Mouse (Mus musculus) G1E (cell line): ENCODE results near the gene Pcx. TPM values are rescaled to one million over a fixed set of nuclear protein-coding genes. Genes with fewer than 3 reads are reported as not detected.

Source experiments
- ATAC-seq: 2 replicates; pipeline ENCODE4 v1.8.0; 2016; ENCODE audit warnings: mild to moderate bottlenecking; ENCODE audit not compliant: insufficient number of reproducible peaks, poor library complexity, low FRiP score, severe bottlenecking; ENCODE audit errors: extremely low read depth
- DNase-seq: peaks from one replicate; pipeline ENCODE4 v3.0.0; 2012; ENCODE audit warnings: low spot score
- H3K27me3 ChIP-seq: 2 replicates; pipeline ENCODE4 v1.6.1; 2012; ENCODE audit warnings: mild to moderate bottlenecking, low read length, inconsistent platforms; ENCODE audit not compliant: insufficient read depth
- H3K36me3 ChIP-seq: replicated peaks from 2 replicates; pipeline ENCODE3; 2012; ENCODE audit warnings: mild to moderate bottlenecking, inconsistent platforms
- H3K4me1 ChIP-seq: 2 replicates; pipeline ENCODE4 v1.6.1; 2012; ENCODE audit warnings: low read depth, low read length, inconsistent platforms, mixed read lengths; ENCODE audit not compliant: insufficient read depth
- H3K4me3 ChIP-seq: 2 replicates; pipeline ENCODE4 v1.5.1; 2012; ENCODE audit warnings: low read depth, mild to moderate bottlenecking, inconsistent platforms, low read length, moderate library complexity, mixed read lengths
- H3K9me3 ChIP-seq: replicated peaks from 2 replicates; pipeline ENCODE4 v1.6.1; 2012; ENCODE audit warnings: inconsistent platforms
- CTCF ChIP-seq: IDR thresholded peaks from 2 replicates; pipeline ENCODE4 v1.5.1; 2012; ENCODE audit warnings: low read depth, low read length, inconsistent platforms, mixed read lengths
- GATA1 ChIP-seq: IDR thresholded peaks from 2 replicates; pipeline ENCODE4 v1.6.1; 2012; ENCODE audit warnings: borderline replicate concordance, low read length, inconsistent platforms, mixed read lengths
- GATA2 ChIP-seq: IDR thresholded peaks from 2 replicates; pipeline ENCODE4 v1.6.1; 2012; ENCODE audit warnings: low read depth, low read length, inconsistent platforms, borderline replicate concordance
- POLR2AphosphoS5 ChIP-seq: IDR thresholded peaks from 2 replicates; pipeline ENCODE4 v1.6.1; 2012; ENCODE audit warnings: low read depth, low read length, inconsistent platforms; ENCODE audit not compliant: insufficient replicate concordance
- TAL1 ChIP-seq: conservative IDR thresholded peaks from 2 replicates; pipeline ENCODE4 v1.6.1; 2012; ENCODE audit warnings: low read depth, low read length, inconsistent platforms, mixed read lengths
- polyA plus RNA-seq: library from polyadenylated mRNA; stranded (reverse); fragments of >175 nt; gene quantifications from 2 replicates; pipeline ENCODE4 v1.2.3, GENCODE M21; 2012
- total RNA-seq, 2 experiments: library from RNA; stranded (forward) in 1 of 2; stranded (reverse) in 1 of 2; fragments of 200-1000 nt in 1 of 2; fragments of >200 nt in 1 of 2; fragmentation: Nextera tagmentation in 1 of 2; gene quantifications; 2 replicates each; pipeline ENCODE4 v1.2.3; 2014 to 2017

Gene Pcx
- total RNA-seq (2014; fragmentation: Nextera tagmentation), result 2.4 and 26.3 TPM in 2 replicates
- total RNA-seq (2017), result 2.2 and 2.5 TPM in 2 replicates
- polyA plus RNA-seq, result 11.7 and 12.9 TPM in 2 replicates

DNA sequence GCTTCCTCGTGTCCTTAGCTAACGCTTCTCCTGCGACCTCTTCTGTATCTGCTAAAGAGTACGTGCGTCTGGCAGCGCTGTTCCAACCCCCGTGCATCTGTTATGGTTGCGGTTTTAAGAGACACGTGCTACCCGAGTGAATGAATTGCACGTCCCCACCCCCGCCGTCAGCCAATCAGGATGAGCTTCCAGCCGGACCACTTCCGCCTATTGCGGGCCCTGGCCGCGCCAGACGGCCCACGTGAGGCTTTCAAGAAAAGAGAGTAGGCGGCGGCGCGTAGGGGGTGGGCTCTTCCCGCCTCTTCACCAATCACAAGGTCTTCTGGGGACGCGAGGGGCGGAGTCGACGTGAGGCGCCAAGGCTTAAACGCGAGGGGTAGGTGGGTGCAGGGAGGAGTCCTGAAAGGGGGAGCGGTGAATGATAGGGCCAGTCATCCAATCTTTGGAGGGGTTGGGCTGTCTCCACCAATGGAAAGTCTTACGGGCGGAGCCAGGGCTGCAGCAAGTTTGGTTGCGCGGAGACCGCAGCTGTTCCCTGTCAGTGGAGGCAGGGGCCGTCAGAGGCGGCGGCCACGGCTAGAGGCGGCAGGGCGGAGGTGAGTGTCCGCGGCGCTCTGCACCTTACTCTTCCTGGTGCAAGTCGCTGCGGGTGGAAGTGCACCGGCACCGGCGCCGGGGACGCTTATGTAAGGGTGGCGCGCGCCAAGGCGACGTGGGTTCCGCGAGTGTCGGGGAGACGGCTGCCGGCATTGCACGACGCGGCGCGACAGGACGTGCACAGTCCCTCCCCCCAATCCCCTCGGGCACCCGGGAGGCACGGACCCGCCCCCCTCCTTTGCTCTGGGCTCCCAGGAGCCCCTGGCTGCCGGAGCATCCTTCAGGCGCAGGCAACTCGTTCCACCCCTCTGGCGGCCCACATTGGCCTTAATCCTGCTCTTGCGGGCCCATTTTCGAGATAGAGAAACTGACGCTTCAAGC, at the start of gene Pcx:
Pcx (plus strand) TSS at position 487 of the 978 bp plus-strand sequence.
- H3K4me1 ChIP-seq, result peaks cover 43% of the 10 kb centered on the region
- ATAC-seq (peak; percentile 95), DNase-seq (peak; percentile 99)
- no peaks in the 10 kb centered on the region for H3K9me3 ChIP-seq
- peaks cover 25% of the 10 kb centered on the region for H3K27me3 ChIP-seq
- TF ChIP-seq GATA2, result no peak
- TF ChIP-seq CTCF, result no peak
- TF ChIP-seq GATA1, result no peak
- TF ChIP-seq POLR2AphosphoS5, result no peak
- TF ChIP-seq TAL1, result no peak
- peak within 1 kb of the TSS; percentile 88 for H3K4me3 ChIP-seq
- no peaks in the 10 kb centered on the region for H3K36me3 ChIP-seq

DNA sequence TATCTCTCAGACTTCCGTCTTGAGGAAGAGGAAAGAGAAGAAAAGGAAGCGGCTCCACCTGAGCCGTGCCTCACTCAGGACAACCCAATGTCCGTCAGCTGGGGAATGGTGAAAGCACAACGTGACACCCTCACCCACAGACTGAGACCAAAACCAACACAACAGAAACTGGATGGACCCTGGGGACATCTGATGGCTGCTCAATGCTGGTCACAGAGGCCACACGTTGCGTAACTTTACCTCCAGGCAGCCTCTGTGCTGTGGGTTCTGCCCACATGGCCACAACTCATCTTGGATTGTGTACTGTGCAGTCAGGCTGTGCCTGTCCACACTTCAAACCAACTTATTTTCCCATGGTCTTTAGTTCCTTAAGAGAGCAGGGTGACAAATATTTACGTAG, 48.3 kb upstream of the Pcx start:
- no peak for ATAC-seq

DNA sequence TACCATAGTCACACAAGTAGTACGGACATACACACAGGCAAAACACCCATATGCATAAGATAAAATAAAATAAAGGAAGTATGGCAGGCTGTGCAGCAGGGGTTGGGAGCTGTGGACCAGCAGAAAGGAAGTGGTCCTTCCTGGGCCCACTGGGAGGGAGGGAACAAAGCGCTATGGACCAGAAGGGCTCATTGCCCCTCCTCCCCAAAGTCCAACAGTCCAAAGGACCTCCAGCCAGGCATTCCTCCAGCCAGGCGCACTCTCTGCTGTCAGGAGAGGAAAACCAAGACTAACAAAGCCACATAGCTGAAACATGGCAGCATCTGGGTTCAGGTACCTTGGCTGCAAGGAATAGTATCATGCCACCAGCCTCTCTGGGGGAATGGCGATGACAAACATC, 45.6 kb upstream of the Pcx start:
- no peak for DNase-seq
- peaks cover 4% of the 10 kb centered on the region; the same call in 1 of the 2 replicates for H3K4me1 ChIP-seq
- H3K9me3 ChIP-seq, result no peaks in the 10 kb centered on the region; the same call in 1 of the 2 replicates
- no peaks in the 10 kb centered on the region for H3K36me3 ChIP-seq
- ATAC-seq, result no peak
- H3K27me3 ChIP-seq, result peaks cover 26% of the 10 kb centered on the region
- no peak overlapping the region for H3K4me3 ChIP-seq
- no peak for TF ChIP-seq GATA2
- TF ChIP-seq CTCF, result no peak
- no peak for TF ChIP-seq POLR2AphosphoS5
- TF ChIP-seq TAL1, result no peak
- TF ChIP-seq GATA1, result no peak

More for the DNA sequence above, 48.3 kb upstream of the Pcx start:
- no peak for TF ChIP-seq GATA1
- TF ChIP-seq POLR2AphosphoS5, result no peak
- TF ChIP-seq CTCF, result no peak
- TF ChIP-seq GATA2, result no peak
- no peak for TF ChIP-seq TAL1
- H3K27me3 ChIP-seq, result peaks cover 19% of the 10 kb centered on the region
- H3K4me1 ChIP-seq, result peaks cover 4% of the 10 kb centered on the region; the same call in 1 of the 2 replicates
- no peak for DNase-seq
- no peaks in the 10 kb centered on the region for H3K36me3 ChIP-seq
- no peak overlapping the region for H3K4me3 ChIP-seq
- no peaks in the 10 kb centered on the region; the same call in 1 of the 2 replicates for H3K9me3 ChIP-seq

DNA sequence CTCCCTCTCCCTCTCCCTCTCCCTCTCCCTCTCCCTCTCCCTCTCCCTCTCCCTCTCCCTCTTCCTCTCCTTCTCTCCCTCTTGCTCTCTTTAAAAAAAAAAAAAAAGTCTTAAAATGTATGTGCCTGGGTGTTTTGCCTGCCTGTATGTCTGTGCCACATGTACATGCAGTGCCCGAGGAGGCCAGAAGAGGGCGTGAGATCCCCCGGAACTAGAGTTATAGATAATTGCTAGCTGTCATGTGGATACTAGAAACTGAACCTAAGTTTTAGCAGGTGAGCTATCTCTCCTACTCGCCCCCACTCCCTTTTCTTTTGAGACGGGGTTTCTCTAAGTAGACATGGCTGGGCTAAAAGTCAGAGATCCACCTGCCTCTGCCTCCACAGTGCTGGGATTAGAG, 41.9 kb upstream of the Pcx start:
- H3K9me3 ChIP-seq, result no peaks in the 10 kb centered on the region
- ATAC-seq (no peak), DNase-seq (no peak)
- no peak overlapping the region for H3K4me3 ChIP-seq
- H3K27me3 ChIP-seq, result peaks cover 33% of the 10 kb centered on the region
- 0 out of 2 replicates have a peak, but pooled peaks cover 2% of the 10 kb centered on the region for H3K4me1 ChIP-seq
- H3K36me3 ChIP-seq, result no peaks in the 10 kb centered on the region
- no peak for TF ChIP-seq TAL1
- peak; percentile 42 for TF ChIP-seq CTCF
- no peak for TF ChIP-seq GATA1

DNA sequence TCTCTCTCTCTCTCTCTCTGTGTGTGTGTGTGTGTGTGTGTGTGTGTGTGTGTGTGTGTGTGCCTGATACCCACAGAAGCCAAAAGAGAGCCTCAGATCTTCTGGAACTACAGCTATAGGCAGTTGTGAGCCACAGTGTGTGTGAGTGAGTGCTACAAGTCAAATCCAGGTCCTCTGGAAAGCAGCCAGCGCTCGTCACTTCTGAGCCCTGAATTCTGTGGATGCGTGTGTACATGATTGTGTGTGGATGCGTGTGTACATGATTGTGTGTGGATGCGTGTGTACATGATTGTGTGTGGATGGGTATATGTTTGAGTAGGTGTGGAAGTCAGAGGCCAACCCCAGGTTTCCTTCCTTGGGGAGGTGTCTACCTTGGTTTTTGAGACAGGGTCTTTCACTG, 36.7 kb upstream of the Pcx start:
- H3K4me3 ChIP-seq, result no peak overlapping the region
- TF ChIP-seq GATA1 (no peak), GATA2 (no peak), CTCF (no peak), POLR2AphosphoS5 (no peak), TAL1 (no peak)
- H3K36me3 ChIP-seq, result no peaks in the 10 kb centered on the region
- peaks cover 35% of the 10 kb centered on the region for H3K27me3 ChIP-seq
- H3K9me3 ChIP-seq, result peaks cover 5% of the 10 kb centered on the region; the same call in 1 of the 2 replicates
- DNase-seq, result no peak
- H3K4me1 ChIP-seq, result no peaks in the 10 kb centered on the region; the same call in 1 of the 2 replicates
- no peak for ATAC-seq

DNA sequence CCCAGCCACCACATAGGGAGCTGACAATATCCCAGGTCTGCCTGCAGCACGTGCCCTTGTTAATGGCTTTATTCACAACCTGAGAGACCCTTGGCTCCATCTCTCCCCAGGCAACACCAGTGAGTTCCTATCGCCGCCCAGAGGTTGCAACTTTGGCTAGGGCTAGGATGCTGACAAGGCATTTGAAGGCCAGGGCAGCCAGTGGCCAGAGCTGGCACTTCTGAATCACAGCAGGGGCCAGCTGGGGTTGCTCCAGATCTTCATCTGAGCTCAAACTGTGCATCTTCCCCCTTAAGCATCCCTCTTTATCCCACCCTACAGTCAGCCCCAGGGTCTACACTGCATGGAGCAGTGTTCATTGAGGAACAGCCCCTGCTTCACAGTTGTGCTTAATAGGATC, 35.5 kb upstream of the Pcx start:
- no peak for ATAC-seq
- no peak for DNase-seq
- no peaks in the 10 kb centered on the region for H3K36me3 ChIP-seq
- no peak overlapping the region for H3K4me3 ChIP-seq
- H3K9me3 ChIP-seq, result peaks cover 5% of the 10 kb centered on the region; the same call in 1 of the 2 replicates
- peaks cover 28% of the 10 kb centered on the region; the same call in 1 of the 2 replicates for H3K27me3 ChIP-seq
- no peaks in the 10 kb centered on the region; the same call in 1 of the 2 replicates for H3K4me1 ChIP-seq
- no peak for TF ChIP-seq GATA2
- TF ChIP-seq TAL1, result no peak
- no peak for TF ChIP-seq POLR2AphosphoS5
- TF ChIP-seq GATA1, result no peak
- no peak for TF ChIP-seq CTCF
